Mouse (Mus musculus): ENCODE measurements around the gene Rassf3.

Gene Rassf3

DNA sequence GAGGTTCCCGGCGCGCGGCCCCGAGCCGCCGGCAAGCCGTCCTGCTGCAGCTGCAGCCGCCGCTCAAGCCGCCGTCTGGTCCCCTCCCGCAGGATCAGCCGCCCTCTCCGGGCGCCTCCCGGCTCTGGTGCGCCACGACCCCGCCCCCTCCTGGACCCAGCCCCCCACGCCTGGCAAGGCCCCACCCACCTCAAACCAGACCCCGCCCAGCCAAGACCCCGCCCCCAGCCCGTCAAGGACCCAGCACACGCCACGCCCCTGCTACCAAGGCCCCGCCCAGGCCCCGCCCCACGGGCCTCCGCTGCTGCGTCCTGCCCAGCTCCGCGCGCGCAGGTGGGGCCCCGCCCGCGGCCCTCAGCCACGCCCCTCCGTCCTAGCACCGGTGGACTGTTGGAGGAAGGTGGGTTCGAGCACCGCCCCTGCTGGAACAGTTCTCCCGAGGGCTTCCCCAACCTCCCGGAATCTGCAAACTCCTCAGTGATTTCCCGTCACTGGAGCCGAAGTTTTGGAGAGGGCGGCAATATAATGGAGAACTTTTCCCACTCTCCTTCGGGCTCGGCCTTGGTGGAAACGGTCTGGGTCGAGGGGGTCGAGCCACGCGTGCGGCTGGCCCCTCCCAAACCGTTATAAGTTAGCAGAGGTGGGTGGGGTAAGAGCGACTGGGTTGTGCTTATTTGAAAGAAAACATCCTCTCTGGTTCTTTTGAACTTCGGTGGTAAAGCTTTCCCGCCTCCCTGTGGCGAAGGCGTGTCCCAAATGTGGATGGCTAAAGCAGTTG lies at the start of gene Rassf3:
Gene Rassf3 (minus strand): TSS at position 158 of the 778 bp plus-strand sequence.
- peak; percentile 96 for DNase-seq

DNA sequence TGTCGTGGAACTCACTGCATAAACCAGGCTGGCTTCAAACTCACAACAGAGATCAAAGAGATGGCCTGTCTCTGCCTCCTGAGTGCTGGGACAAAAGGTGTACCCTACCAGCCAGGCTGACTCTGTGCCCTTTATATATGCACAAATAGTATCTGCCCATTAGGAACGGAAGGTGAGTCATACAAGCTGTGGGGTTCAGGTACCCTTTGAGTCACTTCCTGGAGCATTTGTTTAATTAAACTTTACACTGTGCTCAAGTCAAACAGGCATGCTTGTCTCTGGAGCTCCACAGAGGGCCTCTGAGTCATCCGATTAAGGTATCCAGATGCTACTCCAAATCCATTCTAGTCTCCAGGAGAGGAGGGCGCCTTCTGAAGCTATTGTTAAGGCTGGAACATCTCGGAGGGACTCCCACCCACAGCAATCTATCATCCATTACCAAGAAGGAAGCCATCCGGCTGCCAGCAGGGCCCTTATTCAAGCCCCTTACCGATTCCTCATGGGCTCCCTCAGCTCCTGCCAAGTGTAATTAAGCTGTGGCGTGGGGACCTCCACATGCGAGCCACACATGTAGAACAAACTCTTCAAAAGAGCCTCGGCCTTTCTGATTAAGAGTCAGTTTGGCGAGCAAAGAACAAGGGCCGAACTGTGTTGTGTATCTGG lies 44.9 kb upstream of the Rassf3 start:
- DNase-seq, result peak; percentile 50

DNA sequence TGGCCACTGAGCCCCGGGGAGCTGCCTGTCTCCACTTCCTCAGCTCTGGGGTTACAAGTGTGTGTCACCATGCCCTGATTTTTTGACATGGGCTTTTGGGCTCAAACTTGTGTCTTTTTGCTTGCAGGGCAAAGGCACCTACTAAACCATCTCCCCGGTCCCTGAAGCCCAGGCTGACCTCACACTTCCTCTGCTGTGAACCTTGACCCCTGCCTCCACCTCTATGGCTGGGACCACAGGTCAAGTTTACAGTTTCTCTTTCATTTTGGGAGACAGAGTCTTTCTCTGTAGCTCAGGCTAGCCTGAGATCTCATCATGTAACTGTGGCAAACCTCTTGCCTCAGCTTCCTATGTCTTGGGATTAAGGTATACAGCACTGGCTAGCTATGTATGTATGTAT lies 43.6 kb upstream of the Rassf3 start:
- DNase-seq, result no peak

DNA sequence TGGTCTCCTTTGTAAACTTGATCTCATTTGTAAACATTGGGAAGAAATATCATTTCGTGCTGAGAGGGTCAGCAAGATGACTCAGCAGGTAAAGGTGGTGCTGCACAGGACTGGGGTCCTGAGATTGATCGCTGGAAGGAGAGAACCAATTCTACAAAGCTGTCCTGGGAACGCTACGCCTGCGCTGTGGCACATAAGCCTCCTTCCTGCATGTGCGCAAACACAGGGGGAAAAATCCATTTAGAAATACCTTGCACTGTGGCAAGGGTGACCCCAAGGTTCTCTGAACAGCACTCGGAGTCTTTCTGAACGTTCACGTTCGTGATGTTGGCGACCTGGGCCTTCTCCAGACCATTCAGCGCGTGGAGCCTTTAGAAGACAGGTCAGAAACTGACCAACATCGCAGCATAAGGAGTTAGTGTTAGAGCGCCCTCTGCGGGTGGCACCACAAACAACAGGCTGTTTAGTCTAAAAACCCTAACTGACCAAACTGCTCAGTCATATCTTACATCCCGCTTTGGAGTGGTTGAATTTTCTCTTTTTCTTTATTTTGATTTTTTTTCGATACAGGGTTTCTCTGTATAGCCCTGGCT lies 40.0 kb upstream of the Rassf3 start:
- DNase-seq, result peak; percentile 94

DNA sequence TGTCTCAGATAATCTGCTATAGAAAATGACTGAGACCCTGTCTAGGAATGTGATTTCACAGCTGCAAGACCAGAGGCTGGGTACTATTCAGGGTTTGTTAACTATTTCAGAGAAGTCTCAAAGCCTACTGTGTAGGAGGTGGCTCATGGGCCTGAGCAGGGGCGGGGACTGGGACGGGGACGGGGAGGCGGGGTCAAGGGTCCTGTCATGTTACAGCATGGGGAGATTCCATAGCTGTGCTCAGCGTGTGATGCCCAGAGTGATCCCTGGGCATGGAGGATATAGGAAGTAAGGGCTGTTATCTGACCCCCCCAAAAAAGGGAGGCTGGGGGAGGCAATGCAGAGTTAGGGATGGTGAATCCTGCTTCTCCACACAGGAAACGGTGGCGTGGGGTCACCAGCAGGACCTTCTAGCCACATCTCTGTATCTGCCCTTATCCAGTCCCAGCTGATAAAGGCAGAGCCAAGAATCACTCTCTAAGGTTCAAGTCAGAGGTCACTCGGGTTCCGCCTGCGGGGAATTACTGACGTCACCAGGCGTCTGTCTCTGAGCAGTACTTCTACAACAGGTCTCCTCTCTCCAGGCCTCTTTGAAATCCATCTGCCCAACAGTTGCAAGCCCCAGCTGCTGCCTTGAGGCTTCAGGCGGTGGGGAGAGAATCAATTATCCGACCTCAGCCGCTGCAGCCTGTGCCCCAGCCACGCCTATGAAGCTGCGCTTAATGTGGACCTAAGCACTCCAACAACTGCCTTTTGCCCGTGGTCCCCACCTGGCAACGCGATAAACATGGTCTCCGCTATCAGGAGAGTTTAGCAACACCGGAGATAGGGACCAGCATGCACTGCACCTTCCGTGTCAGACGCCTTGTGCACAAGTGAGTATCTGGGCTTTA lies 33.9 kb upstream of the Rassf3 start:
- DNase-seq, result peak; percentile 58

DNA sequence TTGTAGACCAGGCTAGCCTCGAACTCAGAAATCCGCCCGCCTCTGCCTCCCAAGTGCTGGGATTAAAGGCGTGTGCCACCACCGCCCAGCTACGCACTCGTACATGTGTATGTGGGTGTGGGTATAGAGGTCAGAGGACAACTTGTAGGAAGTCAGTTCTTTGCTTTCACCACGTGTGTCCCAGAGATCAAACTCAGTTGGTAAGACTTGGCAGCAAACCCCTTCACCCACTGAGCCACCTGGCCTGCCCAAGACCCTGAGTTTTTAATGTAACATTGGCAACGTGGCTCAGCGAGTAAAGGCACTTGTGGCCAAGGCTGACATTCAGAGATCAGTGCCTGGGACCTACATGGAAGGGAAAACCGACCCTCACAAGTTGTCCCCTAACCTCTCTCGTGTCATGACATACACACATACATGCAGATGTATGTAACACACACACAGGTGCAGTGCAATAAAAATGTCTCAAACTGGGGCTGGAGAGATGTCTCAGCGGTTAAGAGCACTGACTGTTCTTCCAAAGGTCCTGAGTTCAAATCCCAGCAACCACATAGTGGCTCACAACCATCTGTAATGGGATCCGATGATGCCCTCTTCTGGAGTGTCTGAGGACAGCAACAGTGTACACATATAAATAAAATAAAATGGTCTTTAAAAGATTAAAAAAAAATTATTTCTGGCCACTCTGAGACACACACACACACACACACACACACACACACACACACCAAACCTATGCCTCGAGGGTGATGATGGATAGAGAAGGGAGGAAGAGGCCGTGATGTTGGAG lies 31.8 kb upstream of the Rassf3 start:
- DNase-seq, result peak; percentile 50

DNA sequence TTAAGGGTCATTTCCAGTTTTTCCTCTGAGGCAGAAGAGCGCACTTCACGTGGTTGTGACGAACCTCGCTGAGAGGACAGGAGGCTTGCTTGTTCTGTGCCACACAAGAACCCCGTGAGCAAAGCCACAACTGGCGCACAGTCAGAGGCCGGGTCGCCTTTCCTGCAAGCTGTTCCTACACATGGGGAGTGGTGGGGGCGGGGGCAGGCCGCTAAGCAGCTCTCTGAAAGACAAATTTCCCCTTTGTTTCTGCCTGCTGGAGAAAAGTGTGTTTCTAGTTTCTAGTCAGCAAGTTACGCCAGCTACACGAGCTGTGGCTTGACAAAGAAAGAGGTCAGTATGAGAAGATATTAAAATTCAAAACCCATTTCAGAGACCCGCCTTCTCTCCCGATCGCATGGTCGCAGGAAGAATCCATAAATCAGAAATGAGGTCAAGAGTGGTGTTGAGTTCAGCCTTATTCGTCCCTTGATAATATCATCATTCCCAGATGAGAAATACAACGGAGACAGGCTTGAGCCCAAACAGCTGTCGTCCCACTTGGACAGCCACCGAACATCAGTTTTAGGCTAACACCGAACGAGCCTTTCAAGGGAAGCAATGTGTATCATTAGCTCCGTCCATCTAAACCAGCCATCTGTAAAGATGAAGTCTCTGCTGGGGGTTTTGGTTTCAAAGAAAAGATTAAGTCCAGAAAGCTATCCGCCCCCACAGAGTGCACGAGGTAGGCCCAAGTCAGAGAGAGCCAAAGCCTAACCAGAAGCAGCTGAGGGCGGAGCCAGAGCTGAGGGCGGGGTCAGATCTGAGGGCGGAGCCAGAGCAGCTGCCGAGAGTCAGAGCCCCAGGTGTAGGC lies 30.8 kb upstream of the Rassf3 start:
- DNase-seq, result peak; percentile 89

DNA sequence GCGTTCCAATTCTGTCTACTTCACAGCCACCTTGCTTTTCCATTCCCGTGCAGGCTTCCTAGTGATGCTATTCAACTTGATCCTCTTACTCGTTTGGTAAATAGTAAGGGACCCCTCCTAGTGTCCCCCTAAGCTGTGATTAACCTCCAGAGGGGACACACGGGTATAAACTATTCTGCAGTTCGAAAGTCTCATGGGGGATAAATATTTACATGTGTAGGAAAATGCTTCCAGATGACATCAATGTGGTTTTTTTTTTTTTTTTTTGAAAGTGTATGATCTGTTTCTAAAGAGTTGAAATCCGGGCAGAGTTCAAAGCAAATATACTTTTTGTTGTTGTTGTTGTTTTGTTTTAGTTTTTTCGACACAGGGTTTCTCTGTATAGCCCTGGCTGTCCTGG lies 29.8 kb upstream of the Rassf3 start:
- no peak for DNase-seq

DNA sequence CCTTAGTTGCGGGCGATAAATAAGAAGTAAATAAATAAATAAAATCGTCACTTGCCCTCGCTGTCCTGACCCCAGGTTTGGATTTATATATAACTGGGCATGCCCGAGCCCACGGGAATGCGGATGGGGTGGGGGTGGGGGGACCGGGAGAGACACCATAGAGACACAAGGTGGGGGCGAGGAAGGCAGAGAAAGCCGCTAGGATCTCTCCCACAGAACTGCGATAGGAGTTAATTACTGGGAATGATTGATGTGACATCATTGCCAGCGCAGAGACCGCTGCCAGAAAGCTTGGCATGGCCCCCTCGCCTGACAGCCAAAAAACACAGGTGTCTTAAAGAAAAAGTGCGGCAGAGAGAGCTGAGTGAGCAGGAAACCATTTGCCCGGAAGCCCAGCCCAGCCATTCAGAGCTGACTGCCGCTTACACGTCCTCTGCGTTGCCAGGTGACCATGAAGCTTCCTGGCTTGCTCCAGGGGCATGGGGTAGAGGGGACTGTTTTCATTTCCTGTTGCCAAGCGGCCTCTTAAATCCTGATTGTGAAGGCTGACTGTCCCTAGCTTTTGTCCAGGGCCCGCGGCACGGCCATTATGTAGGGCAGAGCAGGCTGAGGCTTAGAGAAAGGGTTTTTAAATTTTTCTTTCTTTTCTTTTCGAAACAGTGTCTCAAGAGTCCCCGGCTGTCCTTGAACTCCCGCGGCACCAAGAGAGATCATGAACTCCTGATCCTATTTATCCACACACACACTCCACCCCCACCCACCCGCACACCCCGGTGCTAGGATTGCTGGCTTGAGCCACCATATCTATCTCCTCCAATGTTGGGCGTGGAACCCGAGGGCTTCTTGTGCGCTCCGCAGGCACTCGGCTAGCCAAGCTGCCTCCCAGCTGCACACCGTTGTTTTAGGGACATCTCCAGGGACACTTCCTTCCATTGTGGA lies 29.1 kb upstream of the Rassf3 start:
- peak; percentile 88 for DNase-seq

DNA sequence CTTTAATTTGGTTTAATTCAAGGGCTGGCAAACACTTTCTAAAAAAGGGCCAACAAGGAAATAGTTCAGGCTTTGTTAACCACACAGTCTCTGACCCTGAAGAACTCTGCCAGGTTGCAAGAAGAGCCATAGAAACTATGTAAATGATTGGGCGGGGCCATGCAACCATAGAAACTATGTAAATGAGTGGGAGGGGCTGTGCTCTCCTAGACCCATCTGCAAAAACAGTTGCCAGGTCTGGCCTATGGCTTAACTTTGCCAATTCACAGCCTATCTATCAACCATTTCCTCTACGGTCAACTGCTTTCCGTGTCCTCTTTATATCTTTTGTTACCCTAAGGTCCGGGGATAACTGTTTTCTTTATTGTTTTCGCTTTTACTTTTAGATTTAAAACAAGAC lies 25.0 kb upstream of the Rassf3 start:
- DNase-seq, result peak; percentile 72

DNA sequence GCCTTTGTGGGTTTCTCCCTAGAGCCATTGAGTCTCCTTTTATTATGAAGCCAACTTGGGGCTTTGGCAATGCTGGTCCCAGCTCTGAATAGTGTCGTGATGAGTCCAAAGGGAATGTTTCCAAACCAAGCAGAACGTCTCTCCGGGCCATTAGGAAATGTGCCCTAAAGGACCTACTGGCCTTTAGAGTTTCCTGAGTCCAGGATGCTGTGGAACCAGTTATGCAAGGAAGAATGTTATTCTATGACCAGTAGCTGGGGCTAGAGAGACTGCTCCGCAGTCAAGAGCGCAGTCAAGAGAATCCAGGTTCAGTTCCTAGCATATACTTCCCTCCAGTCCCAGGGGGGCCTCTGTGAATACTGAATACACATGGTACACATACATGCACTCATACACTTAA lies 23.9 kb upstream of the Rassf3 start:
- DNase-seq, result peak; percentile 74

DNA sequence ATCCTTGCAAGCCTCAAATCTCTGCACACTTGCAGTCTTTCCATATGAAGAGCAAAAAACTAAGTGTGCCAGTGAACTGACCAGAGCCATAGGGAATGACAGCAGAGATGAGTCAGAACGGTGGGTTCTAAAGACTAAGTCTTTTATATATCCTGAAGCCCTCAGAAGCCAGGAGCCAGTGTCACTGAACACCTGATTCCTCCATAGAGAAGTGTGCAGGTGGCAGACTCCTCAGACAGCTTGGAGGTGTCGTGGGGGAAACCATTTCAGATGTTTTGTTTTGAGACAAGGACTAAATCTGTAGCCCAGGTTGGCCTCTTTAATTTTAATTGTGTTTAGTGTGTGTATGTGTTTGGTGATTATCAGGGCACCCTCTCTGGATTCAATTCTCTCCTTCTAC lies 22.9 kb upstream of the Rassf3 start:
- no peak for DNase-seq

DNA sequence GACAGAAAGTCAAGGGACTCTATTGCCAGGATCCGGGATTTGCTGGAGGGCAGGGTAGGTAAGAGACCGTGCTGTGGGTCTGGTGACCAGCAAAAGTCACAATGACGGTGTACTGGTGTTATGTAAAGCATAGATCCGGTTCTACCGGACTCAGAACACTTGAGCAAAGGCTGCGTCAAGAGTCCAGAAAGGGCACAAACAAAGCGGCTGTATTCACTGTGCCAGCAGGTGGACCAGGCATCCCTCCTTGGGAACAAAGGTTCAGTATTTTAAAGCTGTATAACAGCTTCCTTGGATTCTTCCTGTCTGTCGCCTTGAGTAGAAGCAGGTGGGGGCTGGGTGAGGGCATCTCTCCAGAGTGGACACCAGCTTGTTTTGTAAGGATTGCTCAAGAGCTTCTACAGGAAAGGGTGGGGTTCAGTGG lies 22.3 kb upstream of the Rassf3 start:
- peak; percentile 90 for DNase-seq

DNA sequence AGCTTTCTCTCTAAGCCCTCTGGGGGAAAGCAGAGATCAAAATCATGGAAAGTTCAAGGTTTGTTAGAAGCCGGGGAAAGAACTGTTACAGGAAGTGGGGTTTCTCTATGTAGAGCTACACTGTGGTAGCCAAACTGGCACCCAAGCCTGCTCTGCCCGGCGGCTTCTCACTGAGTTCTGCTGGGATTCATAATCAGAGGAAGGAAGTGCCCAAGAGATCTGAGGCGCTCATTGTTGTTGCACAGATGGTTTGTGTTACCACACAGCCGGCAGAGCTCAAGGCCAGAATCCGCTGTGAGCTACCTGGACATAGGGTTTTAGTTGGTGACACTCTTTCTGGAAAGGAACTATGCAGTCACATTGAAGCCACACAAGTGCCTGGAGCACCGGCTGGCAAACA lies 21.8 kb upstream of the Rassf3 start:
- DNase-seq, result peak; percentile 73

DNA sequence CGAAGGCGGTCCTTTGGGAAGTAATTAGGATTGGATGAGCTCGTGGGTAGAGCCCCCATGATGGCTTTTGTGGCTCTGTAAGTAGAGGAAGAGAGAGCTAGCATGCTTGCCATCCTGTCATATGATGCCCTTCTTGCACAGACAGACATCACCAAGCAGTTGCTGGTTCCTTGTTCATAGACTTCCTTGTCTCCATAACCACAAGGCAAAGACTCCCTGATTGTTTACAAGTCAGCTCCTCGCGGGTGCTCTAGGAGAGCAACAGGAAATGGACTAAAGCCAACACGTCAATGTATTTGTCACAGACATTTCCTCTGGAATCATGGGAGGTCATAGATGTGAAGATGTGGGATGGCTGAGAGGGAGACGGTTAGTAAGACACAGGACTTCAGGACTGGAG lies 20.5 kb upstream of the Rassf3 start:
- peak; percentile 83 for DNase-seq

DNA sequence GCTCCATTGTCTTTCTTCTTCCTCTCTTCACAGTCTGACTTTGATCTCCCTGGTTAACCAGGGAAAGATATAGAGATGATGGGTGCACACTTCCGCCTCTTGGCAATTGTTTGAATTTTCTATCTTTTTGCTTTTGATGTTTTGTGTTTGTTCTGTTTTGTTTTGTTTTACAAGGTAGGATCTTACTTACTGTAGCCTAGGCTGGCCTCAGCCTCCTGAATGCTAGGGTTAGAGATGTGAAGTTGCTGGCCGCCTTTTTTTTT lies 17.9 kb upstream of the Rassf3 start:
- no peak for DNase-seq

DNA sequence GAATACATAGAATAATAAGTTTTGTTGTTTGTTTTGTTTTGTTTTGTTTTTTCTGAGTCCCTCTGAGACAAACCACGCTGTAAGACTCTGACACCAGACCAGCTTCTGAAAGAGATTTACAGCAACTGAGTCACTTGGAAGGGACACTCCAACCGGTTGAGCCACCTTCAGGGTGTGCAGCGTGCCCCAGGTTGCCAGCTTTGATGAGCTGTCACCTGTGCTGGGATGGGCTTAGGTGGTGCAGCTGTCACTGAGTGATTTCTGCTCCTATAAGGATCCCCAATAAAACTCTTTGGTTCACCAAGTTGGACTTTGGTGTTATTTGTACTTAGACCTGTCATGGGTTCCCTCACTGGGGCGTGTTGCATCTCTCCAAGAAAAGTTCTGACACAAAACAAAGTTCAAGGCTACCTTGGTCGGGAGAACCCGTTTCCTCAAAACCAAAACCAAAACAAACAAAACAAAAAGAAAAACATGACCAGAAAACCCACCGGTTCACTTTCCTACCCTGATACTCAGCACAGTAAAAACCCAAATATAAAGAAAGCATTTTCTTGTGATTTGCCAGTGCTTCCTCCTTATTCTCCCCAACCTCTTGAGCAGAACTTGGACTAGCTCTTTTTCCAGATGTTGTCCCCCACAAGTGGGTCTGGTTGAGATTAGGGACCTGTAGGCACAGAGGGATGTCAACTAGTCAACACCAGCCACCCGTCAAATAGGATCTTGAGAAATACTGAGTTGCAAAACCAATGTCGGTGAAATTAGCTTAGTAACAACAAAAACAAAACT lies 17.4 kb upstream of the Rassf3 start:
- no peak for DNase-seq

DNA sequence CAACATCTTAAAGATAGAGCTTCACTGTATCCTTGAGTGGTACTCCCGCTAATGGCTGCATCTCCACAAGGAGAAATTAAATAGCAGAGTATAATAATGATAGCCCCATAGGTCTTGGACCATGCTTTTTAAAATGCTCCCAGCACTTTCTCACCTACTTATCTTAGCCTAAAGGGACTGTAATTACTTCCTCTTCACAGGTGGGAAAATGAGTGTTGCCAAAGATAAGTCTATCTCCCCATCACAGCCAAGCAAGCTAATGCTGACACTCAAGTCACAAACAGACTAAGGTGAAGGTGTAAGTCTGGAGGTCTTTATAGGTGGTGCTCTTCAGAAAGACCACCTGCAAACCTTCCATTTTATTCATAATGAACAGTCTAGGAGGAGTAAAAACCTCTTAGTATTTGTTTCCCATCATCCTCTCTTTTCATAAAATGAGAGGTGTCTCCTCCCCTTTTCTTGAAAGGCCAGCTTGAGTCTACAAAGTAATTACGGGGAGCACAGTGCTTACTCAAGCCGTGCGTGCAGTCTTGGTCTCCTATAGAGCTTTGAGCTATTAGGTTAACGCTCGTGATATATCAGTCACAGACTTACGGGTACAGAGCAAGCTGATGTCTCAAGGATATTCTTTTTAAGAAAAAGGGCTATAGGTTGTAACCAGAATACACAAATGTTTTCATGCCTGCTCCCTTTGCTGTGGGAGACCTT lies 16.6 kb upstream of the Rassf3 start:
- no peak for DNase-seq

DNA sequence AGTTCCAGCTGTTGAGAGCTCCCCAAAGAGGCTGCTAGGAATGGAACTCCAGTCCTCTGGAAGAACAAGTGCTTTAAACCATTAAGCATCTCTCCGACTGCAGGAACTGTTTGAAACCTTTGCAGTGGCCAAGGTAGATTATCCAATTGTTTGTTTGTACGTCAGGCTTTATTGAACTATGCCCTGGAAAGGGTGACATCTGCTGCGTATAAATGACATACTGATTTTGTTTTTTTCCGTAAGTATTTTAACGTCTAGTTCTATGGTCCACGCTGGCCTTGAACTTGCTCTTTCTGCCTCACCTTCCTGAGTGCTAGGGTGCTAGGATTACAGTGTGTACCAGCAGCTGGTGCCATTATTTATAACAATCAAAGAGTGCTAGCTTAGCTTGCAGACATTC lies 13.8 kb upstream of the Rassf3 start:
- no peak for DNase-seq
